Mouse (Mus musculus): ENCODE results near the gene Klf4. TPM values are rescaled to one million over a fixed set of nuclear protein-coding genes. Genes with fewer than 3 reads are reported as not detected.

The Klf4 gene
- polyA plus RNA-seq (2015; fragmentation: Illumina TruSeq; extraction: RNeasy Lipid Tissue Mini Kit (QIAGEN cat#74804); ENCODE audit: insufficient read depth, low replicate concordance) = 10.0 TPM

GRCm38 (mm10) chr4:55532407-55533195, at the start of gene Klf4:
Gene Klf4, minus strand, starts transcription at chr4:55532466.

Other genes with a start within 250 kb of the Klf4 start
- 80.5 TPM for gene Rad23b, start 182.4 kb downstream of the Klf4 start, polyA plus RNA-seq (2015; fragmentation: Illumina TruSeq; extraction: RNeasy Lipid Tissue Mini Kit (QIAGEN cat#74804); ENCODE audit: insufficient read depth, low replicate concordance)

Data from spleen, adult 10 weeks (tissue).